Mouse (Mus musculus): Measurements from ENCODE around the gene Zfp651. TPM values are rescaled to one million over a fixed set of nuclear protein-coding genes. Genes with fewer than 3 reads are reported as not detected.

Zfp651 gene
- total RNA-seq (2014; fragmentation: Nextera tagmentation) (not detected in 2 replicates), total RNA-seq (2017) (not detected in 2 replicates)

- ATAC-seq (replicated peaks; ENCODE audit: low FRiP score, low TSS enrichment, poor library complexity, severe bottlenecking) = peak; percentile 23; the same call in 1 of the 2 replicates
These were observed at the start of gene Zfp651 for GRCm38 (mm10) chr9:121759091-121760081. TSS of gene Zfp651 (plus strand) at chr9:121759330.

- peak; percentile 87 for ATAC-seq (replicated peaks; ENCODE audit: low FRiP score, low TSS enrichment, poor library complexity, severe bottlenecking)
These were observed 49.1 kb upstream of the Zfp651 start, which contains the start of gene Ss18l2 for GRCm38 (mm10) chr9:121709898-121710583. TSS of gene Ss18l2 (plus strand) at chr9:121710329.

- ATAC-seq (replicated peaks; ENCODE audit: low FRiP score, low TSS enrichment, poor library complexity, severe bottlenecking) = peak; percentile 69
These were observed 48.5 kb upstream of the Zfp651 start for GRCm38 (mm10) chr9:121710584-121710975.

- ATAC-seq (replicated peaks; ENCODE audit: low FRiP score, low TSS enrichment, poor library complexity, severe bottlenecking) = no peak
These were observed 42.1 kb upstream of the Zfp651 start for GRCm38 (mm10) chr9:121717048-121717447.

GRCm38 (mm10) chr9:121718070-121718705 lies 40.9 kb upstream of the Zfp651 start:
- ATAC-seq (replicated peaks; ENCODE audit: low FRiP score, low TSS enrichment, poor library complexity, severe bottlenecking) = peak; percentile 6; the same call in 1 of the 2 replicates

- ATAC-seq (replicated peaks; ENCODE audit: low FRiP score, low TSS enrichment, poor library complexity, severe bottlenecking) = peak; percentile 95
These were observed 40.3 kb upstream of the Zfp651 start, which contains the start of gene Nktr for GRCm38 (mm10) chr9:121718792-121719318. TSS of gene Nktr (plus strand) at chr9:121719169.

GRCm38 (mm10) chr9:121719347-121720331 lies 39.5 kb upstream of the Zfp651 start:
- peak; percentile 48 for ATAC-seq (replicated peaks; ENCODE audit: low FRiP score, low TSS enrichment, poor library complexity, severe bottlenecking)

GRCm38 (mm10) chr9:121740490-121740889 lies 18.6 kb upstream of the Zfp651 start:
- ATAC-seq (replicated peaks; ENCODE audit: low FRiP score, low TSS enrichment, poor library complexity, severe bottlenecking) = no peak

GRCm38 (mm10) chr9:121741168-121741567 lies 18.0 kb upstream of the Zfp651 start:
- ATAC-seq (replicated peaks; ENCODE audit: low FRiP score, low TSS enrichment, poor library complexity, severe bottlenecking) = no peak

- no peak for ATAC-seq (replicated peaks; ENCODE audit: low FRiP score, low TSS enrichment, poor library complexity, severe bottlenecking)
These were observed 15.1 kb upstream of the Zfp651 start for GRCm38 (mm10) chr9:121744051-121744450.

- no peak for ATAC-seq (replicated peaks; ENCODE audit: low FRiP score, low TSS enrichment, poor library complexity, severe bottlenecking)
These were observed 6.4 kb upstream of the Zfp651 start for GRCm38 (mm10) chr9:121752774-121753173.

GRCm38 (mm10) chr9:121754624-121755023 lies 4.5 kb upstream of the Zfp651 start:
- no peak for ATAC-seq (replicated peaks; ENCODE audit: low FRiP score, low TSS enrichment, poor library complexity, severe bottlenecking)

- no peak for ATAC-seq (replicated peaks; ENCODE audit: low FRiP score, low TSS enrichment, poor library complexity, severe bottlenecking)
These were observed 2.3 kb upstream of the Zfp651 start for GRCm38 (mm10) chr9:121756785-121757184.

- peak; percentile 43 for ATAC-seq (replicated peaks; ENCODE audit: low FRiP score, low TSS enrichment, poor library complexity, severe bottlenecking)
These were observed 1.7 kb upstream of the Zfp651 start for GRCm38 (mm10) chr9:121757432-121757831.

GRCm38 (mm10) chr9:121757835-121758814 lies 1.0 kb upstream of the Zfp651 start:
- no peak for ATAC-seq (replicated peaks; ENCODE audit: low FRiP score, low TSS enrichment, poor library complexity, severe bottlenecking)

GRCm38 (mm10) chr9:121760271-121761090 lies 1.4 kb downstream of the Zfp651 start:
- ATAC-seq (replicated peaks; ENCODE audit: low FRiP score, low TSS enrichment, poor library complexity, severe bottlenecking) = no peak

All from megakaryocyte-erythroid progenitor cell, adult 5-6 weeks (primary cell).